Mouse (Mus musculus) kidney, adult 2 months (tissue): ENCODE measurements around the gene Psmd11. TPM values are rescaled to one million over a fixed set of nuclear protein-coding genes. Genes with fewer than 3 reads are reported as not detected.

Source experiments
- DNase-seq: peaks from one replicate; pipeline ENCODE4 v3.0.0; 2021
- H3K27ac ChIP-seq: fragments of 200-500 bp; 2 replicates; pipeline ENCODE4 v1.5.1; 2012; ENCODE audit warnings: low read depth, low read length, control low read depth, inconsistent platforms; ENCODE audit not compliant: insufficient read depth
- H3K27me3 ChIP-seq: fragments of 200-500 bp; replicated peaks from 2 replicates; pipeline ENCODE4 v1.6.1; 2012; ENCODE audit warnings: mild to moderate bottlenecking, moderate library complexity, low read length, inconsistent platforms; ENCODE audit not compliant: control insufficient read depth, insufficient read depth
- H3K36me3 ChIP-seq: fragments of 200-500 bp; 2 replicates; pipeline ENCODE4 v1.6.1; 2012; ENCODE audit warnings: mild to moderate bottlenecking, moderate library complexity, low read length, inconsistent platforms; ENCODE audit not compliant: control insufficient read depth, insufficient read depth
- H3K4me1 ChIP-seq: fragments of 200-500 bp; 2 replicates; pipeline ENCODE4 v1.6.1; 2011; ENCODE audit warnings: low read length; ENCODE audit not compliant: control insufficient read depth, insufficient read depth
- H3K4me3 ChIP-seq: fragments of 200-500 bp; 2 replicates; pipeline ENCODE4 v1.5.1; 2011; ENCODE audit warnings: mild to moderate bottlenecking, low read depth, low read length, control low read depth; ENCODE audit not compliant: insufficient read depth
- CTCF ChIP-seq: fragments of 200-500 bp; conservative IDR thresholded peaks from 2 replicates; pipeline ENCODE4 v1.5.1; 2011; ENCODE audit warnings: low read depth, mild to moderate bottlenecking, control low read depth, low read length, moderate library complexity, mixed read lengths; ENCODE audit not compliant: insufficient read depth, insufficient read length
- POLR2A ChIP-seq: fragments of 200-500 bp; IDR thresholded peaks from one replicate; pipeline ENCODE4 v1.6.1; 2011; ENCODE audit warnings: low read depth, low read length, control low read depth
- whole genome bisulfite sequencing: fragments of 180-500 bp; shearing (Covaris S2); methylation state at CpG from one replicate; pipeline ENCODE4 v1.1.7; 2018; 5-methylcytosine and 5-hydroxymethylcytosine counted together
- polyA plus RNA-seq: library from polyadenylated mRNA; depleted of rRNA; stranded (reverse); fragments of >200 nt; gene quantifications from 2 replicates; pipeline ENCODE4 v1.2.3, GENCODE M21; 2012

The Psmd11 gene
- polyA plus RNA-seq, 1 experiment = 52.8 TPM

GRCm38 (mm10) chr11:80498328-80499070, 70.1 kb downstream of the Psmd11 start:
- TF ChIP-seq POLR2A (no peak), CTCF (no peak)
- Histone ChIP-seq H3K27ac (no peak overlapping the region), H3K4me3 (no peak overlapping the region), H3K36me3 (no peaks in the 10 kb centered on the region), H3K4me1 (no peaks in the 10 kb centered on the region), H3K27me3 (no peaks in the 10 kb centered on the region)
- 71% methylated on average over 11 of the region's 11 CpGs for WGBS
- no peak for DNase-seq

- Histone ChIP-seq H3K27ac (no peak overlapping the region), H3K4me3 (no peak overlapping the region), H3K4me1 (no peaks in the 10 kb centered on the region), H3K27me3 (no peaks in the 10 kb centered on the region), H3K36me3 (no peaks in the 10 kb centered on the region)
- WGBS = 69% methylated on average over 4 of the region's 4 CpGs
- no peak for DNase-seq
- TF ChIP-seq POLR2A (no peak), CTCF (no peak)
Measured at GRCm38 (mm10) chr11:80499550-80499952, 71.1 kb downstream of the Psmd11 start.

- Histone ChIP-seq H3K27ac (no peak overlapping the region), H3K4me1 (no peaks in the 10 kb centered on the region), H3K4me3 (no peak overlapping the region), H3K36me3 (no peaks in the 10 kb centered on the region), H3K27me3 (no peaks in the 10 kb centered on the region)
- no peak for DNase-seq
- no peak for TF ChIP-seq CTCF
- TF ChIP-seq POLR2A = no peak
- WGBS = 93% methylated on average over 6 of the region's 6 CpGs
Measured at GRCm38 (mm10) chr11:80503281-80503680, 74.9 kb downstream of the Psmd11 start.

GRCm38 (mm10) chr11:80503726-80504452, 75.5 kb downstream of the Psmd11 start:
- no peak overlapping the region for H3K27ac ChIP-seq
- WGBS = 73% methylated on average over 13 of the region's 13 CpGs
- H3K4me1 ChIP-seq = no peaks in the 10 kb centered on the region
- no peak for DNase-seq
- TF ChIP-seq POLR2A (no peak), CTCF (no peak)
- no peak overlapping the region for H3K4me3 ChIP-seq
- H3K27me3 ChIP-seq = no peaks in the 10 kb centered on the region
- no peaks in the 10 kb centered on the region for H3K36me3 ChIP-seq

GRCm38 (mm10) chr11:80504519-80505385, 76.3 kb downstream of the Psmd11 start:
- DNase-seq = no peak
- H3K4me1 ChIP-seq = no peaks in the 10 kb centered on the region
- 54% methylated on average over 6 of the region's 6 CpGs for WGBS

GRCm38 (mm10) chr11:80505581-80505980, 77.2 kb downstream of the Psmd11 start:
- Histone ChIP-seq H3K4me1 (no peaks in the 10 kb centered on the region), H3K4me3 (no peak overlapping the region), H3K36me3 (no peaks in the 10 kb centered on the region), H3K27ac (no peak overlapping the region), H3K27me3 (no peaks in the 10 kb centered on the region)
- DNase-seq = no peak
- TF ChIP-seq POLR2A (no peak), CTCF (no peak)
- 81% methylated on average over 3 of the region's 3 CpGs for WGBS

More at GRCm38 (mm10) chr11:80504519-80505385, 76.3 kb downstream of the Psmd11 start:
- H3K27me3 ChIP-seq = no peaks in the 10 kb centered on the region
- H3K4me3 ChIP-seq = no peak overlapping the region
- H3K27ac ChIP-seq = no peak overlapping the region
- TF ChIP-seq CTCF = no peak
- TF ChIP-seq POLR2A = no peak
- H3K36me3 ChIP-seq = no peaks in the 10 kb centered on the region
